In the genomic region with DNA sequence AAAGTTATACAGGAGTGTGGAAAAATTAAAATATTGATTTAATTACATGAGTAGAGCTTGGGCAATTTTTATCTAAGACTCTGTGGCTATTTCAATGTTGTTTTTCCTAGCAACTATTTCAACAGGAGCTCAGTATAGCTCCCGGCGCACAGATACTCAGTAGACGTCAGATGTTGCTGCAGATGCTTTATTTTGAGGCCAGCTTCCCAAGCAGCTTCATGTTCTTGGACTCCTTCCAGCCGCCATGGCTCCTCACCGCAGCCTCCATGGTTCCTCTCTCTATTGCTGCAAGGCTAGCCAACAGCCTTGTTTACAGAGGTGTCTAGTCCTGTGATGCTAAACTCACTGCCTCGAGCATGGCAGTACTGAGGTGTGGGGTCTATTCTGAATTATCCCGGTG, we compare ENCODE assay signal across 13 mouse cellular contexts.
"Had no signal": no experiment of that assay in that cellular context is flagged by ENCODE, and none has a peak within 500 bp of the region (broad histone marks: within the 10 kb centered on the region; RNA-seq: fewer than 3 reads in every experiment).

No protein-coding gene starts in this region.

- ATAC-seq: hindbrain, embryonic 16.5 days; liver, postnatal 0 days; midbrain, embryonic 15.5 days had no signal

- DNase-seq: kidney, adult 11 months; kidney, adult 9 months; kidney, postnatal 36 days; layer of hippocampus, adult 9-11 months; layer of hippocampus, postnatal 36 days; liver; liver, embryonic 13.5 days; liver, postnatal 0 days; lung, postnatal 10 days; spleen, adult 18-20 months; thymus, postnatal 36 days had no signal
